Mouse (Mus musculus): ENCODE data around the gene Cadm1. TPM values are rescaled to one million over a fixed set of nuclear protein-coding genes. Genes with fewer than 3 reads are reported as not detected.

The Cadm1 gene
- total RNA-seq, 2 experiments from 2014 or later, result 2.0 to 2.8 TPM

DNA sequence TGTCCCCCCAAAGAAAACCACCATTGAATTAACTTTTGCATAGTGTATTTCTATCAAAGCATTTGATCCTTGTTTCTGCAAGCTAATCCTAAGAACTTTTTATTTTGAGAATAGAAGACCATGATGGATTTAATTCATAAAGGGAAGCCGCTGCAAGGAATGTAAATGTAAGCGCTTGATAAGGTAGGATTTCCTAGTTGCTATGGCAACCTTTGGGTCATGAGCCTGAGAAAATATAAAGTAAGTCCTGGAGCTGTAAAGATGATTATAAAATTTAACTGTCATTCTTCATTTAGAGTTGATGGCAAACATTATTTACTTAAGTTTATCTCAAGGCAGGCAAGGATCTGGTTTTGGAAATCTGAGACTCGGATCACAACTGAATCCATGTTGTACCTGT is 197.6 kb downstream of the Cadm1 start:
- intact Hi-C loops (cut with DNase I), result no loop called here
- no peak for DNase-seq

DNA sequence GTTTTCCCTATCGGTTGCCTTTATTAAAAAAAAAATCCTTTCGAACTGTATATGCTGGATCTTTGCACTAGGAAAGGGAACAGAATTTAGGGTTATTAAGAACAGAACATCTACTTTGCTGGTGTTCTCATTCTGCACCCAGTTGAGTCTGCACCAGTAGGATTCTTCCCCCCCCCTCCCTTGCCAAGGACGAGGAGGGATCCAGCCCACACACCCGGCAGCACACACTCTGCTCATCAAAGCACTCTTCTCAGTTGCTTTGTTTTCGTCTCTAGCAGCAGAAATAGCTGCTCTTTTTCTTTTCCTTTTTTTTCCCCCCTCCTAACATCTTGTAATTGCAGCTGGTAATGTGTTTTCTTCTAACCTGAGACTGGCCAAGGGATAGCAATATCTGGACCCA is 198.9 kb downstream of the Cadm1 start:
- intact Hi-C loops (cut with DNase I), result no loop called here
- DNase-seq, result no peak

DNA sequence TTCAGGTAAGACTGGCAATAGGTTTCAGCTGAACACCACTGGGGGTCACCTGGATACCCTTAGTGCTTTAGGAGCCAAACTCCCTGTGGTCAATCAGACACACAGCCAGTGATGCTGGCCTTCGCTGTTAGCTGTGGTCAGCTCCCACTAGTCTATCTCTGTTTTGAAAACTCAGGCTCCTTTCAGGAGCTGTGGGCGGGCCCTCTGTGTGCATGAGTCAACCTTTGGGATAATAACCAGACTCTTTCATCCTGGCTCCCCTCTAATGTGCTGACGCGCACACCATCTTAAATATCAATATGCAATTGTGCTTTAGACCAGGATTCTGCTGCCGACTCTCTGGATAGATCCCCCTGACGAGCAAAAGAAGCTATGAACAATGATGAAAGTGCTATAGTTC is 200.3 kb downstream of the Cadm1 start:
- DNase-seq, result no peak
- intact Hi-C loops (cut with DNase I), result no loop called here

DNA sequence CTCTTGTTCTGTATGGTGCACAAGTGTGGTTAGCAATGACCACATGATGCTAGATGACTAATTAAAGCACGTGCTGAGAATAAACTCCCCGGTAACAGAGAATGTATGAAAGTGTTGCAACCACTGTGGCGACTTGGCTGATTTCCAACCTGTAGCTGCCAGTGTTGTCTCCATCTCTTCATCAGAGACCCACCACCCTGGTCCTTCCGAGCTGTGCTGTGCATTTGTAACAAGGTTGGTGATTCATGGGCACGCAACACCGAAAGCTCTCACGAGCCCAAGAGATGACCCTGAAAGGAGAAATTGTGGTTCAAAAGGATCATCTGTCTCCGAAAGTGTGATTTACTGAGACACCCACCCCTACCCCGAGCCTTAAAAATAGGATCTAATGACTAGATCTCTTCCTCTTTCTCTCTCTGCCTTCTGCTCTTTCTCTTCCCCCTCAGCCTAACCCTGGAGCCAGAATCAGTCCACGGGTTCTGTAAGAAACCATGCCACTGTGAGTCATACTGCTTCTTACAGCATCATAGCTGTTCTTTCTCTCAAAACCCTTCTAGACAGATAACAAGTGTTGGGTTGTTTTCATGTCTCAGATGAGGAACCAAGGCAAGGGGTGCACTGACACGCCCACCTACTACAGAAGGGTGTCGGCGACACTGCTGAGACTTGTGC is 203.9 kb downstream of the Cadm1 start:
- intact Hi-C loops (cut with DNase I), result no loop called here

DNA sequence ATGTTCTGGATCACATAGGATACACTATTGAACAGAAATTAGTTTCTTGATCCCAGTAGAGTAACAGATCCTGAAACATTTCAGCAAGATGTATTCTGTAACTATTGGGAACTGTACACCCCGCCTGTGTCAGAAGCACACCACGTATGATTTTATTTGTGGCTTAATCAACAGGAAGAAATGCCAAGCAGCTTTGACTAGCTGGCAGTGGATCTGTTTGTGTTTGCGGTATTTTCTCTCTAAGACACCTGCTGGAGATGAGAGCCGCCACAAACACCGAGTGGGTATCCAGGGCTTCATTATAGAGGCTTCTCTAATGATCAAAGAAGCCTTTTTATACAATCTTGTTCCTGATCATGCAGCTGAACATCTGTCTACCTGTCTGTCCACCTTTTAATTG is 204.9 kb downstream of the Cadm1 start:
- no peak for DNase-seq
- intact Hi-C loops (cut with DNase I), result no loop called here

More for the DNA sequence above, 203.9 kb downstream of the Cadm1 start:
- peak; percentile 11 to 25 for DNase-seq

DNA sequence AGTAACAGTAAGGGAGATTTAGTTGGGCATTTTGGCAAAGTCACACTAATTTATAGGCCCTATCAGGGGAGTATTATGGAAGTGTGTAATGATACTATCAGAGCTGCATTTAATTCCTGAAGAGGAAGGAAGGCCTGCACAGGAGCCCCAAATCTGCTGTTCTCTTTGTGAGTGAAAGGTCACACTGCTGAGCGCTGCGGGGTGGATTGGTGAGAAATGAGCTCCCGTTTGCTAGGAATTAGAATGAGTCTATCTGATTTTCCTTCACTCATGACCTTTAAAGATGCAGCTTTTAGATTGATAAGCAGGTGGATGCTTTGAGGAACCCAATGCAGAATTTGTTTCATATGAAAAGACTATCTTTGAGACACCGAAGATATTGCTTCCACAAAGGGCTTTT is 208.8 kb downstream of the Cadm1 start:
- intact Hi-C loops (cut with DNase I), result no loop called here
- DNase-seq, result no peak

DNA sequence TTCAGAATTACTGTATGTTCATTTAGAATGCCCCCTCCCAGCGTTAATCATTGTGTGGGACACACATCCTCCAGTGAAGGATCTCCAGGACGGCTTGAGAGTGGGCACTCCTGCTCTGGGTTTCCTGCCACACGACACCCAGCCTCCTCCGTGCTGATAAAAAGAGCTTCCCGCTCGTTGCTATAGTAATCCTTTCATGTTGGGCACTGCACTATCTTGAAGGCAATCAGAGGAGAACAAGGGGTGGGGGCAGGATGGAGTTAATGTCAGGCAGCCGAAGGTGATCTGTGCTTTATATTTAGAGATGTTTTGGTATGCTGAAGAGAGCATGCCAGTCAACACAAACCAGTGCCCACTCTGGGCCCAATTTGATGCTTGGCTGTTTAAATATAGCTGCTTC is 209.3 kb downstream of the Cadm1 start:
- intact Hi-C loops (cut with DNase I), result no loop called here
- no peak for DNase-seq

DNA sequence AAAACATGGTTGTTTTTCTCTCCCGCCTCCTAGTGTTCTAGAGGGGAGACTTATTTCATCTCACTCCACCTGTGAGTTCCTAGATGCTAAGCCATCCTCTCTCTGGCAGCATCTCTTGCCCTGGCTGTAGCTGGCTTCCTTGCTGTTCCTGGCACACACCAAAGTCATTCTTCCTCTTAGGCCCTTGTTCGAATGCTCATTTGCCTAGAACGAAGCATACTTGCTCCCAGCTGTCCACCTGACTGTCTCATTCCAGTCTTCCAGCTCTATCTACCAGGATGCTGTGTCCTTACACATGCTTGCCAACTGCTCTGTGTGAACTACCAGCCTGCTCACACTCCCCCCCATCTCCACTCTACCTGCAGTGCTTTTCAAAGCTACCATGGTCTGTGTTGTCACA is 211.8 kb downstream of the Cadm1 start:
- no peak for DNase-seq
- intact Hi-C loops (cut with DNase I), result no loop called here

DNA sequence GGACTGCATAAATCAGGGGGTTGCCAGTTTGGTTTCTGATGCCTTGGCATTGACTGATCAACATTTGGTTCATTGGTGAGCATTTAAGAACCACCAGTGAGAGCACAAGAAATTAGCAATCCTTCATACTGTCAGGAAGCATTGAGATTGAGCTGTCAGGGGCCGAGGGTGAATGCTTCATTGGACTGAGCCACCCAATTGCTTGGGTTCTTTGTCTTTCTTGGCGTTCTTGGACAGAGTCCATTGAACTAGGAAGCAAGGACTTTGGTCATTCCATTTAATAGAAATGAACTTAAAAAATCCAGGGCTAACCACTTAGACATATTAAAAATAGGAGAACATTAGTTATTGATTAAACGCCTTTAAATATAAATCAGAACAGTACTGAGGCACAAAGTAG is 214.9 kb downstream of the Cadm1 start:
- DNase-seq, result no peak
- intact Hi-C loops (cut with DNase I), result no loop called here

DNA sequence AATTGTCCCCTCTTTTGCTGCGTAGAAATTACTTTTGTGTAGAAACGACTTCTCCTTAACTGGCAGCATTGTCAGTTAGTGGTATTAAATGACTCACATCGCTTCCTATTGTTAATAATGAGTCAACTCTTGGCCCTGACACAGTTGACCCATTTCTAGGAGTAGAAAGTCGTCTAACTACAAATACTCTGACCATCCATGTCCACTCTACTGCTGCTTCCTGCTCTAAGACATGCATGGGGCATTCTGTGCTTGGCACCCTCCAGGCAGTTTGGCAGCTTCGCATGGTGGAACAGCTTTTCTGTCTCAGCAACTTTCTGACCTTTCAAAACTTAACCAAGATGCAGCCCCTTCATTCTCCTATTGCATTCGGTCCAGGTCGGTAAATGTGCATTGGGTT is 215.7 kb downstream of the Cadm1 start:
- no peak for DNase-seq
- intact Hi-C loops (cut with DNase I), result no loop called here

DNA sequence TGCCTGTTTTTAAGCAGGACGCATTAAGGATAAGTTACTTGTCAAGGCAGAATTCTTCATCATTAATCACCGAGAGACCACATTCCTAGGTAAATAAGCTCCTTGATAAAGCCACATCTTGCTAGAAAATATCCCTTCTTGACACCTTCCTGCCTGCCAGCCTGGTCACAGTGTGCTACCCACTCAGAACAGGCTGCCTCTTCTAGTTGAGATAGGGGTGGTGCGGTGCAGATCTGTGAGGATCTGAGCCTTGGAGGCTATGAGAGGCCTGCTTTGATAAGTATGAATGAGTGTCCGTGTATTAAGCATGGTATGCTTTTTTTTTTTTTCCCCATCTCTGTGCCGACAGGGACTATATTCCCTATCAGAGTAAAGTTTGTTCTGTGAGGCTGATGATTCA is 219.2 kb downstream of the Cadm1 start:
- no peak for DNase-seq
- intact Hi-C loops (cut with DNase I), result no loop called here

DNA sequence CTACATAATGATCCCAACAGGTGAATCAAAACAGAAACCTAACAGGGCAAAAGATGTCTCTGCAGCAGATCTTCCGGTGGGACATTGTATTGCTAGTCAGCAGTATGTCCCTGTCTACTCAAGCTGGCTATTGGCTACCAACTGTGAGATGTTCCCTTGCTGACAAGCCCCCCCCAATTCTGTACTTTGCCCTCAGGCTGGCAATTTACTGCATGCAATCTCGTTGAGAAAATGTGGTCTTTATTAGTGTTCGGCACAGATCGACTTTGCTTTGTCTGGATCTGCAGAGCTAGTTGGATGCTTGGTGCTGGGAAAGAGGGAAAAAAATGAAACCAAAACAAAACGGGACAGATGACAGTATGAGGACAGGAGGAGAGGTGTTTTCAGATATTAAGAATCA is 222.5 kb downstream of the Cadm1 start:
- intact Hi-C loops (cut with DNase I), result no loop called here
- no peak for DNase-seq

DNA sequence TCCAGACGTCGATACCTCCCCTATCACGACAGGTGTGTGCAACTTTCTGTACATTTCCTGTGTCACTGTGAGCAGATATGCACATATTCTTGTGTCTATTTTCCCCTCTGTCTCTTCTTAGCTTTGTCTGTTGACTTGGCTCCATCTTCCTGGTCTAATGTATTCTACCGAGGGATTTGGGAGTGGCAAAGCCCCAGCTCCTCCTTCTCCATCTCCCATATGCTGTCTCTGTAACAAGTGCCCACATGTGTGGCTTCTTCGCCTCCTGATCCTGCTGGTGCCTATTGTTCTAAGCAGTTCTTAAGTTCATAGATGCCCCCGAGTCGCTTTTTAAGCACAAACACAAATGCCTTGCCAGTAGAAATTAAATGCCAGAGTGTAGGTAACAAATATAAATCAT is 223.2 kb downstream of the Cadm1 start:
- no peak for DNase-seq
- intact Hi-C loops (cut with DNase I), result no loop called here

DNA sequence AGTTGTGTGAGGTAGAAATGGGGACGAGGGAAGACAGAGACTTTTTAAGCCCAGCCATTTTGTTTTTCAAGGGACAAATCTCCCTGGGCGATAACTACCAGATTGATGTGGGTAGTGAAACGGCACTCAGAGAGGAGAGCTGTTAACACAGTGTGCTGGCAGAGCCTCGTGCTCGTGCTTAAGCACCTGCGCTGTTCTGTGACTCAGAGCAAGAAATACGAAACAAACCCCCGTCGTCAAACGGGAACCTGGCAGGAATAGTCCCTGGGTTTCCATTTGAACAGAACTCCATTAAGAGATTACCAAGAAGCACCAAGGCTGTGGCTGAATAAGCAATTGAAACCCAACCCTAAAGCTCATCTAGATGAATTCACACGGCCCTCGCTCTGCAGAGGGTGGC is 225.1 kb downstream of the Cadm1 start:
- intact Hi-C loops (cut with DNase I), result no loop called here
- DNase-seq, result no peak

DNA sequence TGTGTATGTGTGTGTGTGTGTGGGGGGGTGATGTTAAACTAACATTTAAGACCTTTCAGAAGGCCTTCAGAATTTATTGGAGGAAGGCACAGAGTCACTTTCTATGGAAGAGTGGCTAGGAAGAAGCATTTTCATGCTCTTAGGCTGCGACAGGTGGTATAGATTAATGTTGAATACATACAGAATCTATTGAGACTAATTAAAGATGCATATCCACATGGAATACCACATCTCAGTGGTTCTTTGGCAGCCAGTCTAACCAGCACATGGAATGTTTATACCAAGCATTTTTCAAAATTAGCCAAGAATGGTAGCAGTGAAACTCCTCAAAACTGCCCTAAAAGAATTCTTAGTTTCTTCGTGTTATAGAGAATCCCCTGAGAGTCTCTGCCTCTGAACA is 227.8 kb downstream of the Cadm1 start:
- no peak for DNase-seq
- intact Hi-C loops (cut with DNase I), result no loop called here

DNA sequence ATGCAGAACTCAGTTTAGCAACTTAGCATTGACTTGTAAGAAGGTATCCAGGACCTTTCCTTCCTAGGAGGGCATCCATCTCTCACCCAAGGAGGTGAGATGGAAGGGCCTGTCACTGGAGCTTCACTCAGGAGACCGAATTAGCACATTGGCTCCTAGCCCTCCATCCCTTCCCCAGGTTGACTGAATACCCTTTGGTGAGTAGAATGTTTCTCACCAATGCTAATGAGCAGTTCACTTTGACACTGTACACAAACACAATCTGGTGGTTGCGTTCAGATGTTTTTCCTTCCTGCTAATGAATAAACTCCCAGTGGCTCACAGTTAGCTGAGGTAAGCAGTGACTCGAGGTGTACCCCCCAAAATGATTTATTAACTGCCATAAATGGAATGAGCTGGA is 228.3 kb downstream of the Cadm1 start:
- DNase-seq, result no peak
- intact Hi-C loops (cut with DNase I), result no loop called here

DNA sequence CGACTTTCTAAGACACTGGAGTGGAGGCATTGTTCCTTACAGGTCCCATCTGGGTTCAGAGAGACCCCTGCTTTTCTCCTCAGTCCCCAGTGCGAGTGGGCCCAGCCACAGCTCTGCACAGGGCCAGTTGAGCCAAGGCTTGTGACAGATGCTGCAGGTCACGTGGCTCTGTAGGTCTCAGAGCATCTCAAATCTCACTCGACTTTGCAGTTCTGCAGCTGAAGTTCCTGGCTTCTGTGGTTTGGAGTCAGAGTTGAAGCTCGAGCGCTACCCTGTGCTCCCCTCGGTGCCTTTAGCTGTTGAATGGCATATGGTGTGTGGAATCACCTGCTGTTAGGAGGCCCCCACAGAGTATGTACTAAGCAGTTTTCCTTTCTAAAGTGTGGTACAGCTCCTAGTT is 229.8 kb downstream of the Cadm1 start:
- intact Hi-C loops (cut with DNase I), result no loop called here
- no peak for DNase-seq

DNA sequence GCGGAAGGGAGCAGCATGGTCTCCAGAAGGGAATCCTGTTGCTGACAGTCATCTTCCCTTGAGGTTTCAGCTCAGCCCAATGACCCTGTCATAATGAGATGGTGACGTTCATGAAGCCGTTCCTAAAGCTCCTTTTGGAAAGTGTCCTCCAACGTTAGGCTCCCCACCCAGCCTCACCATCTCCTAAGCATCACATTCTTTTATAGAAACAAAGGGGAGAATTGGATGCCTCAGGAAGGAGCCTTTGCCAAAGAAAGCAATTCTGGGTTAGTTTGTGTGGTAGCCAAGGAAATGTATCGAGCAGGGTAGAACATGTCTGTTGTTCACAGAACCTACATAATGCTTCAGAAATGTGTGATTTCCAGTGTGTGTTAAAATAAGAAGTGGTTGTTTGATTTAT is 231.6 kb downstream of the Cadm1 start:
- no peak for DNase-seq
- intact Hi-C loops (cut with DNase I), result no loop called here

DNA sequence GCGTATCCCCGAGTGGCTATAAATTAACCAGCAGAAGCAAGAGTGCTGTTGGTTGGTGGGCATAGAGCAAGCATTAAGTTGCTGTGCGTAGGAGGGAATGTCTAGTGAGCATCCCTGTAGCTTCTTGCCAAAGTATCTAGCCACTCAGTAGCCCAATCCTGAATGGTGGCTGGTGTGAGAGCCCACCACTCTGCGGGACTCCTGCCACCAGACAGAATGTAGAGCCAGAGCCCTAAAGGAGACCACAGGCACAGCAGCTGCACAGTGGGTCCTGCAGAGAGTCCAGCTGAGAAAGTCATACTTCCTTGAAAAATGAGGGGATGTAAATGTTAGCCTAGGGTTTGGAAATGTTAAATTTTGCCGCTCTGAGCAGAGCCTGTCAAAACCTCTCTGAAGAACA is 232.9 kb downstream of the Cadm1 start:
- intact Hi-C loops (cut with DNase I), result no loop called here
- DNase-seq, result no peak

DNA sequence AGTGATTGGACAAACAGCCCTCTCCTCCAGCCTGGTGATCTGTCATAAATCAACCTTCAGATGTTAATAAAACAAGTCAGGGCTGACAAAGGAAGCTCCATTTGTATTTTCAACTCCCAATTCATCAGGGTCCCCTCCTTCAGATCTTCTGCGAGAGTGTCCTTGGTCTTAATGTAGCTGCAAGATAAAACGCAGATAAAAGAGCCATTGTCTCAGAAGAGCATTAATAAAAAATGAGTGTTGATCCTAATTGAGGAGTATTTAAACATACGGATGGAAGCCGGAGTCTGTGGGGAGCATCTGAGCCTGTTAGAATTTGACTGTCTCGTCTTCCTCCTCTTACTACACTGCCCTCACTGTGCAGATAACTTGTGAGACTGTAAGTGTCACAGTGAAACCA is 234.9 kb downstream of the Cadm1 start:
- intact Hi-C loops (cut with DNase I), result no loop called here
- no peak for DNase-seq

DNA sequence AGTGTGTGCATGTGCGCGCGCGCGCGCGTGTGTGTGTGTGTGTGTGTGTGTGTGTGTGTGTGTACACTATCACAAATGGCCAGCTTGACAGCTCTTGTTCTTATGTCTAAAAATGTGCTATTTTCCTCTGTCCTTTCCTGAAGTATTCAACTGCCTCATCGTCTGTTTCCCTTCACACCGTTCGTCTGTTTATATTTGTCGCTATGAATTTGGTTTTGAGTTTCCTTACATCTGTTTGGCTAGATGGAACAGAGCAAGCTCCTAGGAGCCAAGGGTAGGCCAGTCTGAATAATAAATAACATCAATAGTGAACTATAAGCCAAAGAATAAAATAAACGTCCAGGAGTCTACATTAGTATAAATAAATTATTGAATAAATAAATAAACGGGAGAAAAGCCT is 235.3 kb downstream of the Cadm1 start:
- intact Hi-C loops (cut with DNase I), result no loop called here
- DNase-seq, result no peak

DNA sequence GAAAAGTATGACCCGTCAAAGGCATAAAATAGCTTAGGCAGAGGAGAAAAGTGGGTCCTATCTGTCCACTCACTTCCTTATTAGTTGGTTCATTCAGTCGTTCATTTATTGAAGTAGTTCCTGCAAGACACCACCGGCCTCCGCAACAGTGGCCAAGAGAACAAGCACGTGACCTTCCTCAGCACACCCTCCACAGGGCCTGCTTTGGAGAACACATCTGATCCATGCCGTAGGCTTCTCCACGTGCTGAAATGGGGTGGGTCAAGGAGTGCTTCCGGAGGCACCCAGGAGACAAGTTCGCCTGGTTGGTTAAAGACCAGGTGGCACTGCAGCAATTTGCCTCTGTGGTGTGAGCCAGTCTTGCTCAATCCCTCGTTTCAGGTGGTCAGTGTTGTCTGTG is 236.4 kb downstream of the Cadm1 start:
- intact Hi-C loops (cut with DNase I), result no loop called here
- DNase-seq, result no peak

DNA sequence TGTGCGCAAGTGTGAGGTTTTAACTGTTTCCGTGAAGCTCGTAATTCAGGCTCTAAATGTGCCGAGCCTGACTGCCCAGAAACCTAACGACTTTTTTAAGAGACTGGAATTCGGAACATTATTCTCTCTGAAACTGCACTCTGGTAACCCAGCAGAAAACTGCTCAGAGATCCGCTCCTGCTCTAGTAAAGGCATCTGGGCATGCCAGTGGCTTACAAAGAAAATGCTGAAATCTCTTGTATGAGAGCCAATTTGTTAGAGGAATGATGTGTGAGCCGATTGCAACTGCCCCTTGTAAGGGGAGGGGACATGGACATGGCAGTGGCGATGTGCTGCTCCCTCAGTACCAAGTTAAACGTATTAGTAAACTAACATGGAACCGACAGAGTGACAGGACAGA is 240.9 kb downstream of the Cadm1 start:
- intact Hi-C loops (cut with DNase I), result no loop called here
- DNase-seq, result no peak

Measured in heart, postnatal 36 days (tissue).